Mouse (Mus musculus): ENCODE measurements around the gene Col18a1.

GRCm38 (mm10) chr10:77008109-77008561, 158.2 kb downstream of the Col18a1 start:
- TF ChIP-seq CTCF (IDR thresholded peaks at IDR 0.05; ENCODE audit: borderline replicate concordance, insufficient read depth, low read depth, low read length) (no peak), POLR2A (IDR thresholded peaks at IDR 0.05; ENCODE audit: borderline replicate concordance, insufficient read depth, low read length) (no peak)
